Comparison of ENCODE assay signal across 15 mouse cellular contexts in genomic region chr11:115026912-115027311, GRCm38 (mm10). TPM values are rescaled to one million over a fixed set of nuclear protein-coding genes. Genes with fewer than 3 reads are reported as not detected.
A peak's percentile ranks its signal among the peaks of the same experiment; 100 is the strongest.
ATAC-seq and TF ChIP-seq lines count a peak whose summit lies in the region.
"Not testable (repeated sequence)": the region's sequence is repeated elsewhere in the genome, so short reads cannot be mapped to it uniquely, and the experiment has no call there.
"Had no signal": no experiment of that assay in that cellular context is flagged by ENCODE, and none has a peak within 500 bp of the region (broad histone marks: within the 10 kb centered on the region; RNA-seq: fewer than 3 reads in every experiment).

Gene Cd300ld4 (minus strand): TSS chr11:115027012.

- TF ChIP-seq POLR2A in bone marrow macrophage, adult 2 months (IDR thresholded peaks at IDR 0.05; ENCODE audit: borderline replicate concordance, low read depth, low read length): not testable (repeated sequence)

- H3K27ac ChIP-seq in bone marrow macrophage, adult 2 months (ENCODE audit: insufficient read depth, low read depth, low read length); macrophage: not testable (repeated sequence)

- ATAC-seq in monocyte, adult 5-6 weeks (replicated peaks; ENCODE audit: insufficient number of reproducible peaks, low FRiP score, low TSS enrichment, poor library complexity, severe bottlenecking): 0 out of 2 replicates have a peak, but pooled peaks have one; percentile 40

- not testable (repeated sequence) for H3K36me3 ChIP-seq in macrophage (ENCODE audit: inconsistent target)

- not testable (repeated sequence) for TF ChIP-seq CTCF in bone marrow macrophage, adult 2 months (IDR thresholded peaks at IDR 0.05; ENCODE audit: low read depth, low read length)

- H3K79me2 ChIP-seq in macrophage (ENCODE audit: inconsistent target): not testable (repeated sequence)

- not testable (repeated sequence) for H3K4me3 ChIP-seq in bone marrow macrophage, adult 2 months (ENCODE audit: insufficient read depth, low read length); macrophage (ENCODE audit: inconsistent target)

- WGBS in macrophage (ENCODE audit: missing documents): no CpG with 5 or more reads among the region's 6 CpGs

- not testable (repeated sequence) for H3K4me1 ChIP-seq in bone marrow macrophage, adult 2 months (ENCODE audit: control insufficient read depth, insufficient read depth, low read length)

RNA-seq across cellular contexts. Expression of gene Cd300ld4, which starts in this region (rescaled TPM):
- polyA plus RNA-seq in bone marrow macrophage, adult 2 months (2012; ENCODE audit: insufficient read depth, insufficient read length, missing spikeins): 28.8 and 32.2 TPM in 2 replicates
- total RNA-seq in macrophage (2018; cell fraction: chromatin; rRNA removed): 10 to 100 TPM in 19 of 26 experiments, 1 to 10 TPM in 5, not detected in 2; 2.3 to 37.8 (median 14.7) TPM
- 10 to 100 TPM; 27.8 to 85.6 (median 43.7) TPM for total RNA-seq in macrophage (2018; cell fraction: cytosol; rRNA removed)
- total RNA-seq in macrophage (2018; cell fraction: nucleus; rRNA removed): 10 to 100 TPM in 25 of 26 experiments, not detected in 1; 11.3 to 69.6 (median 35.1) TPM
- polyA plus RNA-seq in macrophage (2018): 22.8 to 58.2 TPM (median 33.8 TPM) in 3 replicates
- 0.97 TPM in 1 of 3 replicates, not detected in the others for total RNA-seq in monocyte, adult 5-6 weeks (2017)
- total RNA-seq: adrenal gland, adult 2 months; adrenal gland, adult 8-10 months; adrenal gland, postnatal 14 days; adrenal gland, postnatal 25 days; CH12.LX; ES-E14; G1E; MEL had no signal
- polyA plus RNA-seq: activated CD4-positive, CD25-positive, alpha-beta regulatory T cell, adult 4 months; C2C12; CD4-positive, CD25-positive, alpha-beta regulatory T cell, adult 4 months; G1E; Patski had no signal

Comparison
In these comparisons a context has a peak if more than half of its experiments do, and no peak if none do; other contexts are left out.
1. Peak in ATAC-seq in monocyte, adult 5-6 weeks; RNA of the gene not detected or under 1 TPM.